Mouse (Mus musculus) thymus, adult 2 months (tissue): Measurements from ENCODE around the gene Tubg1.
"Not testable (repeated sequence)": the region's sequence is repeated elsewhere in the genome, so short reads cannot be mapped to it uniquely, and the experiment has no call there.

Experiments used
- CTCF ChIP-seq: fragments of 200-500 bp; IDR thresholded peaks from 2 replicates; pipeline ENCODE4 v1.5.1; 2012; ENCODE audit warnings: mild to moderate bottlenecking, control low read depth, low read length, moderate library complexity, borderline replicate concordance; ENCODE audit not compliant: control insufficient read depth, poor library complexity, insufficient read depth; ENCODE audit errors: extremely low read depth
- POLR2A ChIP-seq: fragments of 200-500 bp; IDR thresholded peaks from 2 replicates; pipeline ENCODE4 v1.6.1; 2012; ENCODE audit warnings: mild to moderate bottlenecking, low read length, control low read depth, moderate library complexity; ENCODE audit not compliant: control insufficient read depth, poor library complexity, insufficient read depth; ENCODE audit errors: extremely low read depth

DNA sequence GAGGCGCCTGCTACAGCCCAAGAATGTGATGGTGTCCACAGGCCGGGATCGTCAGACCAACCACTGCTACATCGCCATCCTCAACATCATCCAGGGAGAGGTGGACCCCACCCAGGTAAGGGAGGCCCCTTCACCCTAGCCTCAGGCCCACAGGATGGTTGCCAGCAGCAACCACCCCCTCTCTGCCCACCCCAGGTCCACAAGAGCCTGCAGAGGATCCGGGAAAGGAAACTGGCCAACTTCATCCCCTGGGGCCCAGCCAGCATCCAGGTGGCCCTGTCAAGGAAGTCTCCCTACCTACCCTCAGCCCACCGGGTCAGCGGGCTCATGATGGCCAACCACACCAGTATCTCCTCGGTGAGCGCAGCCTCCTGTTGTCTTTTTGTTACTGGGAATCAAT lies 5.3 kb downstream of the Tubg1 start:
- TF ChIP-seq POLR2A, CTCF: not testable (repeated sequence)
